In genomic region chr19:43708206-43708605, GRCm38 (mm10) we compare ENCODE assay signal across 22 mouse cellular contexts. TPM values are rescaled to one million over a fixed set of nuclear protein-coding genes. Genes with fewer than 3 reads are reported as not detected.
DNase-seq lines count a peak whose midpoint lies in the region; ATAC-seq and TF ChIP-seq lines count a peak whose summit lies in the region.
"Had no signal": no experiment of that assay in that cellular context is flagged by ENCODE, and none has a peak within 500 bp of the region (broad histone marks: within the 10 kb centered on the region; RNA-seq: fewer than 3 reads in every experiment).

No protein-coding gene starts in this region.

- no peak for TF ChIP-seq CTCF in lung, adult 2 months (IDR thresholded peaks at IDR 0.05; ENCODE audit: insufficient read depth, low read length)

- H3K9me3 ChIP-seq in lung, embryonic 16.5 days (ENCODE audit: control insufficient read depth, low read length) = no peaks in the 10 kb centered on the region
- H3K9me3 ChIP-seq: embryonic facial prominence, embryonic 13.5 days; embryonic facial prominence, embryonic 15.5 days; forebrain, embryonic 10.5 days; forebrain, embryonic 12.5 days had no signal

- ATAC-seq in lung, embryonic 16.5 days (ENCODE audit: low read depth) = 0 out of 2 replicates have a peak, but pooled peaks have one; percentile 73
- ATAC-seq: forebrain, embryonic 14.5 days; forebrain, embryonic 16.5 days had no signal

- H3K4me3 ChIP-seq in lung, embryonic 16.5 days (ENCODE audit: low read length) = no peak overlapping the region
- H3K4me3 ChIP-seq in lung, adult 2 months (replicated peaks; ENCODE audit: extremely low read depth, low read depth, low read length) = no peak overlapping the region
- H3K4me3 ChIP-seq: embryonic facial prominence, embryonic 13.5 days; embryonic facial prominence, embryonic 15.5 days; erythroblast, embryonic 14.5 days; forebrain, embryonic 10.5 days; forebrain, embryonic 12.5 days had no signal

- H3K36me3 ChIP-seq in lung, embryonic 16.5 days (ENCODE audit: control insufficient read depth, insufficient read depth, low read length) = peaks cover 13% of the 10 kb centered on the region; the same call in 1 of the 2 replicates

- WGBS in lung, embryonic 16.5 days = 55% methylated on average over 7 of the region's 7 CpGs
- 66% methylated on average over 7 of the region's 7 CpGs for WGBS in lung, adult 2 months

- H3K4me1 ChIP-seq in lung, embryonic 16.5 days (replicated peaks; ENCODE audit: control insufficient read depth, insufficient read depth, low read length) = peaks cover 2% of the 10 kb centered on the region
- no peaks in the 10 kb centered on the region for H3K4me1 ChIP-seq in lung, adult 2 months (ENCODE audit: control insufficient read depth, insufficient read depth, low read length)
- H3K4me1 ChIP-seq: embryonic facial prominence, embryonic 13.5 days; embryonic facial prominence, embryonic 15.5 days; forebrain, embryonic 10.5 days; forebrain, embryonic 12.5 days had no signal

- no peaks in the 10 kb centered on the region for H3K27me3 ChIP-seq in lung, embryonic 16.5 days (ENCODE audit: control insufficient read depth, insufficient read depth, low read depth, low read length)
- H3K27me3 ChIP-seq: embryonic facial prominence, embryonic 13.5 days; embryonic facial prominence, embryonic 15.5 days; forebrain, embryonic 12.5 days had no signal

- H3K27ac ChIP-seq in lung, embryonic 16.5 days (ENCODE audit: low read length) = no peak overlapping the region
- H3K27ac ChIP-seq: embryonic facial prominence, embryonic 13.5 days; embryonic facial prominence, embryonic 15.5 days; forebrain, embryonic 10.5 days; forebrain, embryonic 12.5 days had no signal

- no peak for DNase-seq in lung, adult 2 months
- DNase-seq in lung, postnatal 25 days (ENCODE audit: low spot score) = peak; percentile 28
- DNase-seq in lung, postnatal 10 days = no peak
- DNase-seq in spleen, postnatal 36 days (ENCODE audit: low spot score in 2 of 2) = no peak
- DNase-seq: adrenal gland, adult 2 months; adrenal gland, postnatal 10 days; adrenal gland, postnatal 25 days; cerebellum, adult 11 months; cerebellum, adult 18-20 months; cerebellum, adult 8-10 months; cerebellum, adult 9-11 months; cerebellum, postnatal 14 days; cerebellum, postnatal 36 days; embryo, embryonic 11 days had no signal

- H3K9ac ChIP-seq in lung, embryonic 16.5 days (ENCODE audit: low read length) = no peak overlapping the region
- H3K9ac ChIP-seq: embryonic facial prominence, embryonic 13.5 days; embryonic facial prominence, embryonic 15.5 days; forebrain, embryonic 12.5 days had no signal

- H3K4me2 ChIP-seq in lung, embryonic 16.5 days (ENCODE audit: low read depth, low read length) = no peak overlapping the region
- H3K4me2 ChIP-seq: embryonic facial prominence, embryonic 13.5 days; embryonic facial prominence, embryonic 15.5 days; forebrain, embryonic 12.5 days had no signal

- TF ChIP-seq POLR2A in lung, adult 2 months (IDR thresholded peaks at IDR 0.05; ENCODE audit: borderline replicate concordance, extremely low read depth, low read depth, low read length) = no peak

RNA-seq across cellular contexts. Expression of gene Entpd7, which starts 18.7 kb away (rescaled TPM):
- 9.2 and 9.5 TPM in 2 replicates for polyA plus RNA-seq in lung, embryonic 16.5 days (2015; fragmentation: Nextera tagmentation; extraction: Ambion mirVana)
- 3.4 and 4.1 TPM in 2 replicates for polyA plus RNA-seq in lung, adult 2 months (2012; rRNA removed)

RNA-seq across cellular contexts. Expression of gene Slc25a28, which starts 33.5 kb away (rescaled TPM):
- polyA plus RNA-seq in lung, embryonic 16.5 days (2015; fragmentation: Nextera tagmentation; extraction: Ambion mirVana) = 9.1 and 12.2 TPM in 2 replicates
- polyA plus RNA-seq in lung, adult 2 months (2012; rRNA removed) = 62.9 and 74.4 TPM in 2 replicates

RNA-seq across cellular contexts. Expression of gene Cutc, which starts 44.6 kb away (rescaled TPM):
- 12.4 and 14.1 TPM in 2 replicates for polyA plus RNA-seq in lung, embryonic 16.5 days (2015; fragmentation: Nextera tagmentation; extraction: Ambion mirVana)
- 2.6 and 4.8 TPM in 2 replicates for polyA plus RNA-seq in lung, adult 2 months (2012; rRNA removed)

RNA-seq across cellular contexts. Expression of gene Cox15, which starts 44.6 kb away (rescaled TPM):
- polyA plus RNA-seq in lung, embryonic 16.5 days (2015; fragmentation: Nextera tagmentation; extraction: Ambion mirVana) = 10.6 and 11.0 TPM in 2 replicates
- 7.8 and 10.4 TPM in 2 replicates for polyA plus RNA-seq in lung, adult 2 months (2012; rRNA removed)
